Mouse (Mus musculus) right cerebral cortex, postnatal 36 days (tissue): Measurements from ENCODE around the gene Arl15.

Experiments
- DNase-seq, 2 experiments: peaks; one replicate each; pipeline ENCODE4 v3.0.0; 2022; ENCODE audit warnings: low spot score in 2 of 2, mixed read lengths in 1 of 2

Arl15 gene

DNA sequence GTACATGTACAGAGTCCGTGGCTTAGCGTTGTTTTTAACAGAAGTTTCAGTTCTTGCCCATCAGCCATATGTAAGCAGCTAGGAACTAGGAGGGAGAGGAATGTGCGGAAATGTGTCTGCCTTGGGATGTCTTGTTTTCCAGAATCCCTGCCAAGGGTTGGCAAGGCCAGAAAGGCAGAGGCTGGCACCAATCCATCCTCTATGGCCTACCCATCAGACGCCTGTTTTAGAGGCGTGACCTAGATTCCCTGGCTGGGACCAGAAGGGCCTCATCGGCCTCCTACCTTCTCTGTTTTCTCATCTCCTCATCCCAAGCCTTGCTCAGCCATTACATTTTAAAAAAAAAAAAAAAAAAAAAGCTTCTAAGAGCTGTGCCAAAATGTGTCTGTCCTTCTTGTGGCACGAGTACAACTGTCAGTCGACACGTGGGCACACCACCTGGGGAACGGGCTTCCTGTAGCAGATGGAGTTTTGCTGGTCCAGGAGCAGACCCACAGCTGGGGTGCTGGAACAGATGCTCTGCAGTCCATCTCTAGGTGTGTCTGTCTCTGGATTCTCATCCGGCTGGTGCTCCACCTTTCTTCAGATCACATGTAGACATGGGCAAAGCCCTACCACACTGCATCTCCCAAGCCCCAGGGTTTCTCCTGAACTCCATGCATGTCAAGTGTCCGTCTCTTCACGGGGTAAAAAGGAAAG is 192.7 kb downstream of the Arl15 start:
- no peak for DNase-seq

DNA sequence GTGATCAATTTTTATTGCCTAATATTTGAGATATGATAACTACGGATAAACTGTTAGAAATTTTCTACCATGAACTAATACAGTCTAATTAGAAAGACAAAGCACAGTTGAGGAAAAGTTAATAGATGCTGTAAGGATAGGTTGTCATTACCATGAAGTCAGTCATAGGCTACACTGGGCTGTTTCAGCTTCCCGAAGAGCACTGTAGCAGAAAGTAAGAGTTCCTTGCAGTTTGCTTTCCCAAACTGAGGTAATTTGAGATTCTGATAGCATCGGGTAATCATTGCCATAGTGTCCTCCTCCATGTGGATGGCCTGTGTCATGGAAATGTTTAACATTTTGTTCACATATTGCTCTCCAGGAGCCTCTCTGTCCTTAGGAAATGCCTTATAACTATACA is 195.9 kb downstream of the Arl15 start:
- DNase-seq: no peak

DNA sequence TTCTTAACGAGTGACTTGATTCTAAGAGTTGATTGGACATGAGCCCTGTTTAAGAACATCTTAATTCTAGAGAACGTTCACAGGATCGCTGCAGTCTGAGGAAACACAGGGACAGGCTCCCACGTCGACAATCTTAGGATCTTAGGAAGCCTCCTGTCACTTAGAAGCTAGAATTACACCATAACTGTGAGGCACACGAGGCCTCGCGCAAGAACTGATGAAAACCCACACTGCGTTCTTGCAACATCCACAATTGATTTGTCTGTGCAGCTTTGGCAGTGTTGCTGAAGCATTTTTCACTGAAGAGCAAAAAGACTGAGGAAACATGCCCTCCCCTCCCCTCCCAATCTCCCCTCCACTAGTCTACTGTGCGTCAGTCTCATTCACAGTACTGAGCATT is 196.4 kb downstream of the Arl15 start:
- peak in 1 of 2 experiments; percentile 20 for DNase-seq

DNA sequence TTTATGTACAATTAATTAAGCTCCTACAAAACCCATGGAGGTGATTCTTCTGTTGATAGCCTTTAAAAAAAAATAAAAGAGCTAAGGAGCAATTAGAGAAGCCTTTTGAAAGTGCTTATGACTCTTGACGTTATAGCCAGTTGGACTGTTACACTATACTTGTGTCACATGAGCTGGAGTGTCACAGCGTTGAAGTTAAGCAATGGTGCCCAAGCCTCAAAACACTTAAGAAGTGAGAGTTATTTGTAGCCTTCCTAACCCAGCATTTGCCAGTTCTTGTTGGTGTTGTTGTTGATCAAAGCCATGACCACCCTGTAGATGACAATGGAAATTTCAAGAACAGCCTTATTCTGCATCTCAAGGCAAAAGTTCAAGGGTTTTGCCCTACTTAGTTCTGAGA is 198.8 kb downstream of the Arl15 start:
- DNase-seq: no peak

DNA sequence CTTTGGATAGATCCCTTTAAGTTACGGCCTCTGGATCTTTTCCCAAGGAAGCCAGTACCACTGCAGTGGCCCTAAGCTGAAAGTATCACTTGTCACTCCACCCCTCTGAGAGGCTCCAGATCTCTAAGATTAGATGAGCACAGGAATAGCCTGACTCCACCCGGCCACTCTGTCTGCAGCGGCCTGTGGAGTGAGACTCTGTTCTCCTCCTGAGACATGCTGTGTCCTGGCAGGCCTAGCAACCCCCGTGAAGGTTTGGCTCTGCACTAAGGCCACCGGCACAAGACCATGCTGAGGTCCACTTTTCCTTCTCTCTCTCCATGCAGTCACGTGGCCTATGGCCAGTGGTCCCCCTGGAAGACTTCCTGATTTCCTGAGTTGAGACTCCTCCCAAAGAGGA is 200.3 kb downstream of the Arl15 start:
- no peak for DNase-seq

DNA sequence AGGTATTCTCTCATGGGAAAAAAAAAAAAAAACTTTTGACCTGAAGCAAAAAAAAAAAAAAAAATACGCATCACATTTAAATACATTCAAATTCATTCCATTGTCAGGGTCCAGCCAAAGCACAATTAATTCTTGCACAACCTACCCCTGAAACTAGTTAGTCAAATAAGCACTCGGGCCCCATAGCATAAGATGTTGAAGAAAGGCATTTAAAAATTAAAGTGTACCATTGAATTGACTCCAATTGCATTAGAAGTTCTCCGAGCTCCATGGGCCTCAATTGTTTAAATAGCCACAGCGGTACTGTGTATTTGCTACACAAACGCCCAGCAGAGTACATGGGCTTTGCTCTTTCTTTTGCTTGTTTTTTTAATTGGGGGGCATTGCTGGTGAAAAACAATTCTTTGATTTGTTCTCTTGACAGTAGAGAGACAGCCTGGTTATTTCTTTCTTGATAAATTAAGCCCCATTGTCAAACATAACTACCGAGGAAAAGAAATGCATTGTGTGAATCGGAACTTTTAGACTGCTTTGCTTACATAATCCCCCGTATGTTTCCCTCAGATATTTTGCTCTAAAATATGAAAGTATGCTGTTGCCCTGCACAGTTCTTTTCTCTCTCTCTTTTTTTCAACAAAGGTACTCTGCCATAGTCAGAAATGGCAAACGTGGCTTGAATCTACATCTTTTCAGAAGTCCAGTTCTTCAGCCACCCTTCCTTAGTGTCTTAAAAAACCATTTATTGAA is 201.4 kb downstream of the Arl15 start:
- no peak for DNase-seq

DNA sequence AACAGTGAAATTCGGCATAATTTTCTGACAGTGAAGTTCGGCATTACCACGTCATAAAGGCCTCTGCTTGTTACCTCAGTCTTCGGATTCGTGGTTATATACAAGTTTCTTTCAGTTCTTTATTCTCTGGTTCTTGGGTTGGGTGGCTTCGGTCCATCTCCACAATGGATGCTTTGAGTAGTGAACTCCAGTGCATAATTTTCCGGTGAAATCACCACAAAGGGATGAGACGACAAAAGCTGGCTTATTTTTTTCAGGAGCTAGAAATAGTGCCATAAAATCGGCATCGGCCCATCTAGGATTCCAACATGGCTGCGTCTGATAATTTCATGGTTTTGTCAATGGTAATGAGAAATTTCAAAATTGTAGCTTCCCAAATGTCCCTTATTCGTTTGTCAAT is 204.5 kb downstream of the Arl15 start:
- no peak for DNase-seq

DNA sequence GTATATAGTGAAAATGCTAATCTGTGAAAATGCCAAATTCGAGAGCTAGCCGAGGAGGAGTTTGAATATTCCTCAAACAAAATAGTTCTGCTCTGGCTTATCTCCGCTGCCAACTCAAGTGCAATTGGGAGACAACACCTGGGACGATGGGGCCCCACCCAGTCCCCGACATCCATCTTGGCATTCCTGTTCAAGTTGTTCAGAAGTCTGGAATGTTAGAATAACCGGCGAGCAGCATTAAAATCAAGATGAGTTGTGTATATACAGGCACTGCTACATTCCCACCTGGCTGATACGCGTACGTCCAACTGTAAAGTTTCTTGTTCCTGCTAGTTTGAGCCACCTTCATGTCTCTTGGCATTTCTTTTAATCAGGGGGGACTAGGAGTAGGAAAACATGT is 209.2 kb downstream of the Arl15 start:
- DNase-seq: no peak

DNA sequence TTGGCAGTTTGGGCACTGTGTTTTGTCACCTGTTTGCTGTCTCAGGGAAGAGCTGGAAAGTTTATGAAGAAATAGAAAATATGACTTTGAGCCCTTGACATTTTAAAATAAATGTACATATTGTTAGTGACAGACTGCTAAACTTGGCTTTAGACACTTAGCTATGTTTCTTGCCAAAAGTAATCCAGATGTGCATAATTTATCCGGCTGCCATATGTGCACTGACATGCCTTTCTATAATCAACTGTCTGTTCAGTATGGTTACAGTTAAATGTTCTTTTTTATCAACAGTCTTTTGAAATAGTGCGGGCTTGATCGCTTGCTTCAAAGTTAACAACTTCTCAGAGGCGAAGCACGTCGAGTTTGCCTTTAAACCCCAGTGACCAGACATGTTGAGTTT is 209.9 kb downstream of the Arl15 start:
- no peak for DNase-seq

DNA sequence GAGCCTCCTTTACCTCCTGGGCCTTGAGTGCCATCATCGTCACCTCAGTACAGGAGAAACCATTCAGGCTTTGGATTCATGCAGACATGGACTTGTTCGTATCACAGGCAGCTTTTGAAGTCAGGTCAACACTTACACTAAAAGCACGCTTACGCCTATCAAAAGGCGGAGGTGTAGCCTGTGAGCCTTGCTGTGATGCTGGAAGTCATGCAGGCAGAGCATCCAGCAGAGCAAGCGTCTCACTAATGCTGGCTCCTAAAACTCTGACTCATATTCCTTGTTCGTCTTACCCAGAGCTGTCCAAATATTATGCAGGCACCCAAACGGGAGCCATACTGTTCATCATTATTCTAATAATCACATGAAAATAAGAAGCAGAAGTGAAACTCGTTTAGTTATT is 215.5 kb downstream of the Arl15 start:
- no peak for DNase-seq

DNA sequence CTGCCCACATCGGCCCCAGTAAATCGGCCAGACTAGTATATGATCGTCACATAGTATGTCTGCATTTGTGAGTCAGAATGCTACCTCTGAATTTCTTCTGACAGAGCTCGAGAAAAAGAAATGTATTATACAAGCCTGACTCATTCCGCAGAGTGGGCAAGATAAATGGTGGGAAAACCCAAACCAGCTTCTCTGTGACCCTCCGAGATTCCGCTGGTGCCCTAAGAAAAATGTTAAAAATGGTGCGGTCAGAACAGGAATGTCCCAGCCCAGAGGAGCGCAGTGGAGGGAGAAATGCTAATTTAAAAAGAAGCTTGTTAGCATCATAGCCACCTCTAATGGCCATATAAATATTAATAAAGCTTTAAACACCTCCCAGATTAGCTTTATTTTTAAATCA is 216.2 kb downstream of the Arl15 start:
- DNase-seq: no peak

DNA sequence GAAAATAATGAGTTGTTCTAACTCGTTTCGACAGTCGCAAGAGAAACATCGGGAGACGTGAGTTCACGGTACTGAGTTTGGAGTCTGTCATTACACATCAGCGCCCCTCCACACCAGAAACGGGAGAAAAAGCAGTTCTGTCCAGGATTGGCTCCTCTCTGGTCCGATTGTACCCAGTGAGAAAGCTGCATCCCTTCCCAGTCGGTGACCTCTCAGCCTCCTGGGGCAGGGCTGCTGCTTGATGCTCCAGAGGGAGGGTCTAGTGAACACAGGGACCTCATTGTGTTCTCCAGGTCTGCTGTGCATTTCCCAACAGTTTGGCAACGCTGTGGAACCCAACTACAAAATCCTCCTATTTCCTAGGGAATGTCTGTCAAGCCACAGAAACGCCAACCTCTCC is 216.7 kb downstream of the Arl15 start:
- no peak for DNase-seq

DNA sequence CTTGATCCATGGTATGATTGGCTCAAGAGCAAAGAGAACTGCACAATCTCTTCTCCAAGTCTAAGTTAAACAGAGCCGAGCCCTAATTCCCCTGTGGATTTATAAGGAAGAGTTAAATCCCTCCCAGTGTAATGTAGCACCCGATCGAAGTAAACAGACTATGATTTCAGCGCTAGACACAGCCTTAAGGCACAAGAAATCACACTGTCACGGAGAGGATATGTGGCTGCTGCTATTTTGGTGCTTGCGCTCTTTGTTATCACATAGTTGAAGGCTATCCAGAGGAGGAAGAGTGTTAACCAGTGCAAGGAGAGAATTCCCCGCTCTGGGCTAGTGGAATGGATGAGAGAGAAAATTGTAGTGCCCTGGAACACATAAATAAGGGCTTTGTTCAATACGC is 223.6 kb downstream of the Arl15 start:
- DNase-seq: no peak

DNA sequence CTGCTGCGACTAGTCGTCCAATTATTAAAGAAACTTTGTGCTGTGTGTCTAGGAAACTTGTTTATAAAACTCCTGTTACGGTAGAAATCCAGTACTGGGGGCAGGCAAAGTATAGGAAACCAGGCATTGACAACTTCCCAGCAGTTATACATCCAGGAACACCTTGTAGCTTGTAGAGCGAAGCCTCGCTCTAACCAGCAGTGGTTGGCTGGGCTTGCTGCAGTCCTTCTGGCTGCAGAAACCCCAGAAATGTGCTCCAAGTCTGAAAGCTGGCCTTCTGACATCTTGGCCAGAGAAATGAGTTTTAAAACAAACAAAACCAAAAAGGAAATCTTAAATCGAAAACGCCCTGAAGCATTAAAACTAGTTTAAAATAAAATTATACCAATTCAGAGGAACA is 229.2 kb downstream of the Arl15 start:
- DNase-seq: no peak

DNA sequence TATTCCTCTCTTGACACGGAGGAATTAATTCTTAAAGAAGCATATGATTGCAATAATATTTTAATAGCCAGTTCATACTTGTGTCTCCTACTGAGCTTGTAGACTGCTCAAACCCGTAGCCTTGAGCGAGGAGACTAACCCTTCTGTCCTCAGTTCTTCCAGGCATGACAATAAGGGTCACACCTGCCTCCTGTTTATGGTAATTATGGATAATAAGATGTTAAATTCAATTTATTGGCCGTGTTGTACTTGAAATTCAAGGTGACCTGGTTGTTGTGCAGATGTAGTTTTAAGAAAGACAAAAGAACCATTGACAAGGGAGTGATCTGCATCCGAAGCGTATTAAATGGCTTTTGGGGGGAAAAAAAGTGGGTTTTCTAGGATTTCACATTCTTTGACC is 232.0 kb downstream of the Arl15 start:
- DNase-seq: no peak

DNA sequence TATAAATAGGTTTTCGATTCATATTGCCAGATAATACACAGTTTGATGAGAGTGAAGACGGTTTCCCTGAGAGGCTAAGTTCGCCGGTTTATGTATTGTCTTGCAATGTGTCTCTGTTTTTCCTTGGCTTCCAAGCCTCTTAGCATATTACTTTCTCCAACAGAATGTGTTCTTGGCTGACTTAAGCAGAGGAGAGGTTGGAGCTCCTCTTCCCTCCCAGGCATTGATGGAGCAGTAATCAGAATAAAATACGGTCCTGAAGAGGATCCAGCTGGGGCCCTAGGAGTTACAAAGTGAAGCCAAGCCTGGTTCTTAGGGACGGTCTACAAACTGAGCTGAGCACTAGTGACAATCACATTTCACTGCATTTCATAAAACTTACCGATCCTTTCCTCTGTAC is 232.4 kb downstream of the Arl15 start:
- DNase-seq: no peak

DNA sequence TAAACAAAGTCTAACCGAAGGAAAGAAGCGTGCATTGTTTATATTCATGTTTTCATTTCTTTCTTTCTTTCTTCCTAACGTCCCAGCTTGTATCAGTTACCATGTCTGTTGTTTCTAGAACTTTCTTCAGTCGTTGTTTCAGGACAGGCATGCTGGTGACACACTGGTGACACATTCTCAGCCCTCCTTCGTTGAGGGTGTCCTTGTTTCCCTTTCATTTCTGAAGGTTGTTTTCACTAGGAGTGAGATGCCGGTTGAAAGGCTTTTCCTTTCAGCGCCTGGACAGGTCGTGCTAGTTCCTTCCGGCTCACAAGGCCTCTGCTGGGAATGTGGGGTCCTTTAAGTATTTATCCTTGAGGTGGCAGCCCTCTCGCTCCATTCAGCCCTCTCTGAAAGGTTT is 253.8 kb downstream of the Arl15 start:
- no peak for DNase-seq

DNA sequence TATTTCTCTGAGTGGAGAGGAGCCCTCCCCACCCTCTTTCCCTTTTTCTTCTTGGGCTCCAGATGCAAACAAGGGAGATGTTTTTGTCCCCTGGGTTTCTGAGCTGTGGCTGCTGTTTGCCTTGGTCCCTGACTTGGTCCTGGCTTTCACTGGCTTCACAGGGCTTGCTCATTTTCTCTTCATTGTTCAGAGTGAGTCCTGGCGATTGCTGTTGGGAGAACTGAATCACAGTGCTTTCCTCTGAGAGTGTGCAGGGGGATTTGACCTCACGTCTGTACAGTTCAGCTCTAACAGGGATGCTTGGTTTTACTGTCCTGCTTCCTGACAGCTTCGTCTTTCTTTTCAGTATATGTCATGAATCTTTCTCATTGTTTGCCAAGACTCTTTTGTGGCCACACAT is 254.4 kb downstream of the Arl15 start:
- DNase-seq: no peak

DNA sequence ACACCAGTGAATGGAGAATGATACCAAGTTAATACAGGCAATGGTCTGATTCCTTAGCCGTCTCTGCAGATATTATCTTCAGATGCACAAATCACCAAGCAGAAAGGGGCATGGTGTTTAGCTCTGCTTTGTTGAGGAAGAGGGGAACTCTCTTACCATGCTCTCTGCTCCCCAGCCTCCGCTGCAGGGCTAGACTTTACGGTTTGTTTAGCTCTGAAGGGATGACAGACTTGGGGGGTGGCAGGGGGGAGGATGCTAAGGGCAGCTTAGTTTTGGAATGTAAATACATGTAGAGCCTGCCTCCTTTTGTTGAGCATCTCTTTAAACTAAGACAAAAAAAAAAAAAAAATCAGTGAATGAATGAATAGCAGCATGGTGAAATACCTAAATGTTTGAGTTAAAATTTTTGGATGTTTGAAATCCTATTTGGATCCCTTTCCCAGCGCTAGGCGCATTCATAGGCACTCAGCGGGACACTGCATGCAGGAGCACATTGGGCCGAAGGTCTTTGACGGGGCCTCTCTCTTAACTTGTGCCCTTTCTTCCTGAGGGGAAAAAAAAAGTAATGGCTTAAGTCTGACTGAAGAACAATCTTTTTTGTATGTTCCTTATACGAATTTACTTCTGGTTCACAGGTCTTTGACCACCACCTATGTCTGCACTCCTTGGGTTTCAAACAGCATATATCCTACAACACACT is 257.0 kb downstream of the Arl15 start:
- DNase-seq: no peak

DNA sequence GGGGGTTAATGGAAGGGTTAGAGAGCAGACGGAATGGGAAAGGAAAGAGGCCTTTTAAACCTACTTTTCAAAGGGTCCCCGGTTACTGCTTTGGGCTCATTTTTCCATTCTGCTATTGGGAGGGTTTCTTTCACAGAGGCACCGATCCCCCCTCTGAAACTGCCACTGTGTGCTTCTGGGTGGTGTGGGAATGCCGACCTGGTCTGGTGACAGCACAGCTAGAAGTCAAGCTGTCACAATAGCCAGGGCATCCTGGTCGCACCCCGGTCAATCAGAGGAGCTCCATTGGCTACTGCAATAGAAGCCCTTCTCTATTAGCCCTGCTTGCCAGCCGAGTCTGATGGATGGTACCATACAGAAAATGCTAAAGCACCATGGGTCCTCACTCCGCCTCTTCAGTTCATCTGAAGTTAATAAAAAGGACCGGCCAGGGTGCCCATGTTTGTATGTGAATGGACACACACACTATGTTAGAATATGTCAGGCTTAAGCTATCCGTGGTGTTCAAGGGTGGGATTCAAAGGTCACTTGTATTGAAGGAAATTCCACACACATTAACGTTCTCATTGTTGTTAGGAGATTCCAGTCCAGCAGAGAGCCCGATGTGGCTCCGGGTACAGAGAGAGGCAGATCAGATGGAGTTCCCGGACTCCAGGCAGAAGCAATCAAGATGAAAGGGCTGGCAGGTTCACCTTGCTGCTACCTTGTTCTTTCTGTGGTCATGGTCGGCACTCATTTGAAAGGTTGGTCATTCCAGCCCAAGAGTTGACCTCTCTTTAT is 258.3 kb downstream of the Arl15 start:
- DNase-seq: no peak

DNA sequence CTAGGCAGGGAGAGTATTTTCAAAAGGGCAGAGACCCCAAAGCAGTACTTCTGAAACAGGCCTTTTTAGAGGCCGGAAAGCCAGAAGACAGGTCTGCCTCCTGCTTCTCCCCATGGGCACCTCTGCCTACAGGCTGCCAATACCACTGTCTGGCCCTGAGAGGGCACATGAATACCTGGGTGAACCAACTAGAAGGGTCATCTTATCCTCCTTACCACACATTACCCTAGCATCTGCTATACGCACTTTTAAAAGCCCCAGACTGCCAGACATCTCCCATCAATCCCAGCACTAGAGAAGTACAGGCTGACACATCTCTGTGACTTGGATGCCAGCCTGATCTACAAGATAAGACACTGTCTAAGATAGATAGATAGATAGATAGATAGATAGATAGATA is 259.0 kb downstream of the Arl15 start:
- no peak for DNase-seq

DNA sequence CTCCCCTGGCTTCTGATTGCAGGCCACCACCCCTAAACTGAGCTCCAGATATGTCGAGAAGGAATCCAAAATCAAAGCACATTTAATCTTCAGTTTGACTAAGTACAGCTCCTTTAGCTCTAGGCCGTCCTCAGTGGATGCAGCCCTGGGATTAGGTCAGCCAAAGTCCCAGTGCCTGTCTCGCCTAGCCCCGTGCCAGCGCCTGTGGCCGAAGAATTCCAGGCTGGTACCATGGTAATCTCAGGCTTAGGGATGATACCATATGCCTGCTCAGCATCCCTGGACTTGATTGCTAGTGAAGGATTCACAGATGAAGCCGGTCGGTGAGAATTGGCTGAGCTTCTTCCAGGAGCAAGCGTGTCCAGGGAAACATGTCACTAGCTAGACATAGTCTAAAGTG is 261.4 kb downstream of the Arl15 start:
- no peak for DNase-seq
